Mouse (Mus musculus): Measurements from ENCODE around the gene Tarbp1.

DNA sequence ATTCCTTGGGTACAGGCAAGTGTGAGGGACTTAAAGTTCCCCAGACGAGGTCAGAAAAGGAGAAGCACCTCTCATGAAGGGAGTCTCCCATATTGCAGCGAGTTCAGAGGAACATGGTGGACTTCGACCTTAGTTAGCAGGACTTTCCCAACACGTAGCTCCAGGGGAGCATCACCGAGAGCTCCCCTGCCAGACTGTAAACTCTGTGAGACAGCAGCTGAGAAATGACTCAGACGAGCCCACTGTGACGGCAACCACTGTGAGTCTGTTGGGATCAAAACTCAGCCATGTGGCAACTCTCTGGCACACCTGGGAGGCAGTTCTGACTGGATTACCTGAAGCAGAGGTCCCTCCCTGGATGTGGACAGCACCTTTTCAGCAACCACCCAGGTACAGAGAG, 10.8 kb downstream of the Tarbp1 start:
- TF ChIP-seq TAL1 (IDR thresholded peaks at IDR 0.05; ENCODE audit: low read length) (no peak), GATA1 (IDR thresholded peaks at IDR 0.05; ENCODE audit: low read length) (no peak)
